Mouse (Mus musculus): ENCODE results near the gene Prkn.

DNA sequence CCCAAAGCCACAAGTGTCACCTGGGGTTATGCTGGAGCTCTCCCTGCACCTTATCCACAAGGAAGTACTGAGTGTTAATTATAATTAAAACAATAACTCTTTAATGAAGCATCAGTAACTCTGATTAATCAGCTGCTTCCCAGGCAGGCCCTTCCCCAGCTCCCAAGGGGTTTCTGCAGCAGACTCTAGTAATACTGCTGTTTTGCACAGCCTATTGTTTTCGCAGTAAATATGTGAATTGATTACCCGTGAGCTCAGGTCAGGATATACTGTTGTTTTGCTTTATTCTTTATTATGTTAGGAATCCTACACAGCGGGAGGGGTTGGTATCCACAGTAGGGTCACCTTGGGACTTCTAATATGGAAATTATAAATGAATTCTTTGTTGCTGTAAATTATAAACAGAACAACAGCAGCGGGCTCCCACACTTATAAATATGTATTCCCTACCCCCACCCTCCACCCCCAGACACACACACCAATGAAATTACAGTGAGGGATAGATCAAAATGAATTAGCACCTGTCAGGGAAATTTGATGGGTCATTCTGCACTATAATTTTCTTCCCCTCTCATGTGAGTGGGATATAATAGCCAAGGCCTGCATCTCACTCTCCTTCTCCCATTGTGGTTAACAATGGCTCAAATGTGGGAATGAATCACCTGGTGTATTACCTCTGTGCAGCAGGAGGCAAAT, 701.9 kb downstream of the Prkn start:
- TF ChIP-seq CTCF (IDR thresholded peaks at IDR 0.05; ENCODE audit: insufficient read depth, low read length) (no peak), POLR2A (IDR thresholded peaks at IDR 0.05; ENCODE audit: borderline replicate concordance, extremely low read depth, low read depth, low read length) (no peak)

Measured in lung, adult 2 months (tissue).